Mouse (Mus musculus): ENCODE results near the gene Sbds.

Sbds gene

DNA sequence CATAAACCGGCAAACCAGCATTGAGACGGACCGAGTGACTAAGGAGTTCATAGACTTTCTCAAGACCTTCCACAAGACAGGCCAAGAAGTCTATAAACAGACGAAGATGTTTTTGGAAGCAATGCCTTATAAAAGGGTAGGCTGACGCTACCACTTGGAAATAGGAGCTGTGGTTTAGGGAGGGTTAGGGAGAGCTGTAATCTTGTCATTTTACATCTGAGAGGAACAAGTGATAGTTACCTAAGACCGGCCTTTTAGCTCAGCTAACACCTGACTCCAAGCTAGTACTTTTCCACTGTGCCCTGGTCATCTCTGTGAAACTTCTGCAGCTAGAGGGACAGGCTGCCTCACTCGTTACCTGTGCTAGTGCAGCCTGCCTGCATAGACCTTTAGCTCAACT is 57.3 kb downstream of the Sbds start:
- DNase-seq (ENCODE audit: low spot score) = no peak

GRCm38 (mm10) chr5:130197454-130197853 is 57.9 kb downstream of the Sbds start:
- DNase-seq (ENCODE audit: low spot score) = no peak

- no peak for DNase-seq (ENCODE audit: low spot score)
Measured at GRCm38 (mm10) chr5:130196307-130196706, 59.0 kb downstream of the Sbds start.
